Mouse (Mus musculus) heart, embryonic 12.5 days (tissue): ENCODE results near the gene Zfhx2. TPM values are rescaled to one million over a fixed set of nuclear protein-coding genes. Genes with fewer than 3 reads are reported as not detected.

Experiments
- ATAC-seq: fragments of 200-750 bp; cut with Nextera tagmentation; 2 replicates; pipeline ENCODE4 v1.8.0; 2017; ENCODE audit warnings: moderate TSS enrichment, moderate library complexity; ENCODE audit not compliant: insufficient number of reproducible peaks, low FRiP score
- H3K27ac ChIP-seq: fragments of 300-500 bp; sonication (generic); 2 replicates; pipeline ENCODE4 v1.5.1; 2016; ENCODE audit warnings: mild to moderate bottlenecking, moderate library complexity; ENCODE audit not compliant: poor library complexity, severe bottlenecking
- H3K27me3 ChIP-seq: fragments of 300-500 bp; sonication (generic); replicated peaks from 2 replicates; pipeline ENCODE4 v1.6.1; 2016; ENCODE audit warnings: mild to moderate bottlenecking, moderate library complexity
- H3K36me3 ChIP-seq: fragments of 300-500 bp; sonication (generic); 2 replicates; pipeline ENCODE4 v1.6.1; 2016; ENCODE audit warnings: mild to moderate bottlenecking, moderate library complexity
- H3K4me1 ChIP-seq: fragments of 300-500 bp; sonication (generic); replicated peaks from 2 replicates; pipeline ENCODE4 v1.6.1; 2016; ENCODE audit warnings: mild to moderate bottlenecking
- H3K4me2 ChIP-seq: fragments of 300-500 bp; sonication (generic); 2 replicates; pipeline ENCODE4 v1.6.1; 2016; ENCODE audit warnings: mild to moderate bottlenecking, moderate library complexity
- H3K4me3 ChIP-seq: fragments of 300-500 bp; sonication (generic); 2 replicates; pipeline ENCODE4 v1.5.1; 2016; ENCODE audit warnings: mild to moderate bottlenecking
- H3K9ac ChIP-seq: fragments of 300-500 bp; sonication (generic); 2 replicates; pipeline ENCODE4 v1.6.1; 2016; ENCODE audit warnings: mild to moderate bottlenecking, moderate library complexity
- H3K9me3 ChIP-seq: fragments of 300-500 bp; sonication (generic); replicated peaks from 2 replicates; pipeline ENCODE4 v1.6.1; 2016; ENCODE audit warnings: mild to moderate bottlenecking, moderate library complexity
- WGBS: fragments of 180-500 bp; shearing (Covaris S2); methylation state at CpG from one replicate; pipeline ENCODE4 v1.1.7; 2016; 5-methylcytosine and 5-hydroxymethylcytosine counted together
- polyA plus RNA-seq: library from polyadenylated mRNA; unstranded; fragments of >200 nt; fragmentation: Nextera tagmentation; extraction: Ambion mirVana; gene quantifications from 2 replicates; pipeline ENCODE4 v1.2.1, GENCODE M21; 2016

Zfhx2 gene
- 4.4 and 4.5 TPM in 2 replicates for polyA plus RNA-seq

GRCm38 (mm10) chr14:55092011-55092577, at the start of gene Zfhx2:
Gene Zfhx2, minus strand, starts transcription at chr14:55092324.
- peaks cover 55% of the 10 kb centered on the region for H3K4me1 ChIP-seq

GRCm38 (mm10) chr14:55139313-55139712, 47.2 kb upstream of the Zfhx2 start:
- H3K27ac ChIP-seq, result no peak overlapping the region
- H3K9me3 ChIP-seq, result no peaks in the 10 kb centered on the region
- peaks cover 6% of the 10 kb centered on the region; the same call in 1 of the 2 replicates for H3K4me1 ChIP-seq
- H3K36me3 ChIP-seq, result no peaks in the 10 kb centered on the region
- no peak for ATAC-seq
- WGBS, result 54% methylated on average over 7 of the region's 7 CpGs
- no peak overlapping the region for H3K4me2 ChIP-seq
- 0 out of 2 replicates have a peak, but pooled peaks cover 4% of the 10 kb centered on the region for H3K27me3 ChIP-seq
- no peak overlapping the region for H3K9ac ChIP-seq
- H3K4me3 ChIP-seq, result no peak overlapping the region

More at GRCm38 (mm10) chr14:55092011-55092577, at the start of gene Zfhx2:
- Histone ChIP-seq H3K4me3 (peak within 1 kb of the TSS; percentile 62), H3K9me3 (no peaks in the 10 kb centered on the region), H3K27me3 (no peaks in the 10 kb centered on the region), H3K9ac (peak within 1 kb of the TSS; percentile 82), H3K4me2 (peak within 1 kb of the TSS; percentile 93), H3K27ac (peak within 1 kb of the TSS; percentile 55), H3K36me3 (no peaks in the 10 kb centered on the region)
- under 1% methylated on average over 34 of the region's 34 CpGs for WGBS
- ATAC-seq, result peak; percentile 91

- Histone ChIP-seq H3K4me2 (no peak overlapping the region), H3K9me3 (no peaks in the 10 kb centered on the region), H3K4me1 (no peaks in the 10 kb centered on the region; the same call in 1 of the 2 replicates), H3K36me3 (no peaks in the 10 kb centered on the region), H3K4me3 (no peak overlapping the region), H3K9ac (no peak overlapping the region), H3K27ac (no peak overlapping the region), H3K27me3 (0 out of 2 replicates have a peak, but pooled peaks cover 4% of the 10 kb centered on the region)
- 65% methylated on average over 8 of the region's 8 CpGs for WGBS
- no peak for ATAC-seq
These were observed 43.6 kb upstream of the Zfhx2 start for GRCm38 (mm10) chr14:55135676-55136075.

- WGBS, result 81% methylated on average over 7 of the region's 7 CpGs
- peaks cover 9% of the 10 kb centered on the region for H3K4me1 ChIP-seq
- ATAC-seq, result no peak
- no peak overlapping the region for H3K9ac ChIP-seq
- H3K9me3 ChIP-seq, result no peaks in the 10 kb centered on the region
- H3K4me3 ChIP-seq, result no peak overlapping the region
- H3K27ac ChIP-seq, result no peak overlapping the region
- H3K4me2 ChIP-seq, result no peak overlapping the region
- peaks cover 6% of the 10 kb centered on the region; the same call in 1 of the 2 replicates for H3K27me3 ChIP-seq
- H3K36me3 ChIP-seq, result no peaks in the 10 kb centered on the region
These were observed 34.4 kb upstream of the Zfhx2 start for GRCm38 (mm10) chr14:55126521-55126920.

- H3K27me3 ChIP-seq, result peaks cover 6% of the 10 kb centered on the region; the same call in 1 of the 2 replicates
- peaks cover 9% of the 10 kb centered on the region for H3K4me1 ChIP-seq
- 58% methylated on average over 5 of the region's 5 CpGs for WGBS
- no peak overlapping the region for H3K27ac ChIP-seq
- no peak for ATAC-seq
- H3K9me3 ChIP-seq, result no peaks in the 10 kb centered on the region
- H3K4me2 ChIP-seq, result no peak overlapping the region
- no peak overlapping the region for H3K4me3 ChIP-seq
- H3K9ac ChIP-seq, result no peak overlapping the region
- H3K36me3 ChIP-seq, result no peaks in the 10 kb centered on the region
These were observed 33.6 kb upstream of the Zfhx2 start for GRCm38 (mm10) chr14:55125711-55126110.

- WGBS, result 31% methylated on average over 8 of the region's 8 CpGs
- no peak for ATAC-seq
- H3K27ac ChIP-seq, result no peak overlapping the region
- no peaks in the 10 kb centered on the region for H3K36me3 ChIP-seq
- H3K9ac ChIP-seq, result peak overlapping the region; percentile 46
- no peaks in the 10 kb centered on the region for H3K9me3 ChIP-seq
- peaks cover 9% of the 10 kb centered on the region for H3K4me1 ChIP-seq
- peaks cover 16% of the 10 kb centered on the region for H3K27me3 ChIP-seq
- H3K4me3 ChIP-seq, result no peak overlapping the region
- H3K4me2 ChIP-seq, result peak overlapping the region; percentile 58
These were observed 30.2 kb upstream of the Zfhx2 start for GRCm38 (mm10) chr14:55122359-55122758.

- 2% methylated on average over 5 of the region's 5 CpGs for WGBS
- ATAC-seq, result peak; percentile 82
These were observed 29.8 kb upstream of the Zfhx2 start for GRCm38 (mm10) chr14:55121947-55122346.

GRCm38 (mm10) chr14:55119421-55120134, 27.5 kb upstream of the Zfhx2 start:
- WGBS, result 72% methylated on average over 4 of the region's 4 CpGs
- H3K36me3 ChIP-seq, result no peaks in the 10 kb centered on the region
- no peak overlapping the region for H3K27ac ChIP-seq
- H3K27me3 ChIP-seq, result peaks cover 43% of the 10 kb centered on the region
- H3K4me3 ChIP-seq, result no peak overlapping the region
- no peak overlapping the region for H3K9ac ChIP-seq
- no peak overlapping the region for H3K4me2 ChIP-seq
- peaks cover 33% of the 10 kb centered on the region for H3K4me1 ChIP-seq
- ATAC-seq, result no peak
- no peaks in the 10 kb centered on the region for H3K9me3 ChIP-seq

More at GRCm38 (mm10) chr14:55121947-55122346, 29.8 kb upstream of the Zfhx2 start:
- H3K4me1 ChIP-seq, result peaks cover 9% of the 10 kb centered on the region
- no peak overlapping the region for H3K4me3 ChIP-seq
- H3K9ac ChIP-seq, result peak overlapping the region; percentile 46
- H3K9me3 ChIP-seq, result no peaks in the 10 kb centered on the region
- H3K27me3 ChIP-seq, result peaks cover 21% of the 10 kb centered on the region
- peak overlapping the region; percentile 58 for H3K4me2 ChIP-seq
- H3K36me3 ChIP-seq, result no peaks in the 10 kb centered on the region
- H3K27ac ChIP-seq, result no peak overlapping the region

GRCm38 (mm10) chr14:55118852-55119251, 26.7 kb upstream of the Zfhx2 start:
- ATAC-seq, result no peak
- Histone ChIP-seq H3K36me3 (no peaks in the 10 kb centered on the region), H3K4me1 (peaks cover 39% of the 10 kb centered on the region), H3K9me3 (no peaks in the 10 kb centered on the region), H3K9ac (no peak overlapping the region), H3K4me3 (no peak overlapping the region), H3K4me2 (no peak overlapping the region), H3K27me3 (peaks cover 45% of the 10 kb centered on the region), H3K27ac (no peak overlapping the region)
- 75% methylated on average over 4 of the region's 4 CpGs for WGBS

- no peaks in the 10 kb centered on the region for H3K36me3 ChIP-seq
- H3K4me1 ChIP-seq, result peaks cover 30% of the 10 kb centered on the region
- ATAC-seq, result no peak
- H3K4me2 ChIP-seq, result peak within 1 kb of the TSS; percentile 100
- no peaks in the 10 kb centered on the region for H3K9me3 ChIP-seq
- 7% methylated on average over 21 of the region's 21 CpGs for WGBS
- H3K27ac ChIP-seq, result no peak within 1 kb of the TSS
- no peak within 1 kb of the TSS for H3K9ac ChIP-seq
- H3K4me3 ChIP-seq, result peak within 1 kb of the TSS; percentile 58
- H3K27me3 ChIP-seq, result peaks cover 65% of the 10 kb centered on the region
These were observed 24.5 kb upstream of the Zfhx2 start, which contains the start of gene Jph4 for GRCm38 (mm10) chr14:55116425-55117200. Gene Jph4, minus strand, starts transcription at chr14:55116935.

GRCm38 (mm10) chr14:55115846-55116245, 23.7 kb upstream of the Zfhx2 start:
- ATAC-seq, result 0 out of 2 replicates have a peak, but pooled peaks have one; percentile 20
- WGBS, result 2% methylated on average over 8 of the region's 8 CpGs
- H3K9ac ChIP-seq, result no peak overlapping the region; the same call in 1 of the 2 replicates

More at GRCm38 (mm10) chr14:55115846-55116245, 23.7 kb upstream of the Zfhx2 start:
- Histone ChIP-seq H3K4me1 (peaks cover 30% of the 10 kb centered on the region), H3K27me3 (peaks cover 71% of the 10 kb centered on the region), H3K9me3 (no peaks in the 10 kb centered on the region), H3K4me2 (peak overlapping the region; percentile 100), H3K36me3 (no peaks in the 10 kb centered on the region), H3K4me3 (peak overlapping the region; percentile 58), H3K27ac (no peak overlapping the region)
